Mouse (Mus musculus) lung, postnatal 0 days (tissue): ENCODE results near the gene Mllt3.

Source experiments
- CTCF ChIP-seq: IDR thresholded peaks from 2 replicates; pipeline ENCODE4 v1.5.1; 2016; ENCODE audit warnings: antibody characterized with exemption, mild to moderate bottlenecking
- EP300 ChIP-seq: IDR thresholded peaks from 2 replicates; pipeline ENCODE4 v1.6.1; 2016; ENCODE audit warnings: antibody characterized with exemption, mild to moderate bottlenecking, control low read depth

- no peak for TF ChIP-seq CTCF
- no peak for TF ChIP-seq EP300
Observed at GRCm38 (mm10) chr4:87933701-87934337, 99.3 kb downstream of the Mllt3 start.
